Mouse (Mus musculus) liver, embryonic 14.5 days (tissue): ENCODE data around the gene Fndc5. TPM values are rescaled to one million over a fixed set of nuclear protein-coding genes. Genes with fewer than 3 reads are reported as not detected.

Source experiments
- ATAC-seq: fragments of 200-750 bp; cut with Nextera tagmentation; 2 replicates; pipeline ENCODE4 v1.8.0; 2017; ENCODE audit warnings: moderate number of reproducible peaks, mild to moderate bottlenecking, moderate library complexity; ENCODE audit not compliant: insufficient read depth
- DNase-seq, 3 experiments: peaks; one replicate each; pipeline ENCODE4 v3.0.0-alpha.2; 2012 to 2013; ENCODE audit warnings: low read depth in 3 of 3, low spot score in 3 of 3
- H3K27ac ChIP-seq: fragments of 300-500 bp; sonication (generic); 2 replicates; pipeline ENCODE4 v1.5.1; 2014; ENCODE audit warnings: moderate library complexity, mild to moderate bottlenecking, control low read depth, inconsistent platforms
- H3K27me3 ChIP-seq: fragments of 300-500 bp; sonication (generic); 2 replicates; pipeline ENCODE4 v1.6.1; 2014; ENCODE audit warnings: mild to moderate bottlenecking, low read length, moderate library complexity; ENCODE audit not compliant: control insufficient read depth, insufficient read depth
- H3K36me3 ChIP-seq: fragments of 300-500 bp; sonication (generic); replicated peaks from 2 replicates; pipeline ENCODE4 v1.6.1; 2014; ENCODE audit warnings: low read depth; ENCODE audit not compliant: control insufficient read depth, insufficient read depth
- H3K4me1 ChIP-seq, 2 experiments: fragments of 200-500 bp in 1 of 2; fragments of 300-500 bp in 1 of 2; sonication (generic) in 1 of 2; replicated peaks; 2 replicates each; pipeline ENCODE4 v1.6.1; 2012 to 2014; ENCODE audit warnings: antibody characterized with exemption in 1 of 2, inconsistent platforms in 1 of 2, low read length in 1 of 2; ENCODE audit not compliant: control insufficient read depth in 2 of 2, insufficient read depth in 2 of 2
- H3K4me2 ChIP-seq: fragments of 300-500 bp; sonication (generic); 2 replicates; pipeline ENCODE4 v1.6.1; 2014; ENCODE audit warnings: low read depth, mild to moderate bottlenecking, control low read depth, moderate library complexity
- H3K4me3 ChIP-seq, 2 experiments: fragments of 200-500 bp in 1 of 2; fragments of 300-500 bp in 1 of 2; sonication (generic) in 1 of 2; 2 replicates each; pipeline ENCODE4 v1.5.1; 2012 to 2014; ENCODE audit warnings: low read depth in 2 of 2, low read length in 2 of 2, mild to moderate bottlenecking in 2 of 2, control low read depth in 1 of 2, inconsistent platforms in 1 of 2, moderate library complexity in 1 of 2; ENCODE audit not compliant: insufficient read depth in 1 of 2
- H3K9ac ChIP-seq: fragments of 300-500 bp; sonication (generic); replicated peaks from 2 replicates; pipeline ENCODE4 v1.6.1; 2014; ENCODE audit warnings: mild to moderate bottlenecking, control low read depth, moderate library complexity
- H3K9me3 ChIP-seq: fragments of 300-500 bp; sonication (generic); 2 replicates; pipeline ENCODE4 v1.6.1; 2016; ENCODE audit warnings: low read length, mixed read lengths; ENCODE audit not compliant: control insufficient read depth
- CTCF ChIP-seq: IDR thresholded peaks from 2 replicates; pipeline ENCODE4 v1.5.1; 2016; ENCODE audit warnings: antibody characterized with exemption, low read depth, control low read depth
- EP300 ChIP-seq: IDR thresholded peaks from 2 replicates; pipeline ENCODE4 v1.6.1; 2016; ENCODE audit warnings: antibody characterized with exemption, low read depth
- WGBS: fragments of 180-500 bp; shearing (Covaris S2); extraction: QIAGEN DNeasy Blood & Tissue Kit; methylation state at CpG from one replicate; pipeline ENCODE4 v1.1.7; 2014; ENCODE audit not compliant: insufficient replicate concordance; 5-methylcytosine and 5-hydroxymethylcytosine counted together
- polyA plus RNA-seq, 2 experiments: library from polyadenylated mRNA; depleted of rRNA in 1 of 2; stranded (reverse) in 1 of 2; unstranded in 1 of 2; fragments of >200 nt; fragmentation: Nextera tagmentation in 1 of 2; extraction: Ambion mirVana in 1 of 2; gene quantifications; 2 replicates each; pipeline versions ENCODE4 v1.2.1 to v1.2.3; 2012 to 2014

Gene Fndc5
- polyA plus RNA-seq, 2 experiments: 0.30 to 0.56 TPM

DNA sequence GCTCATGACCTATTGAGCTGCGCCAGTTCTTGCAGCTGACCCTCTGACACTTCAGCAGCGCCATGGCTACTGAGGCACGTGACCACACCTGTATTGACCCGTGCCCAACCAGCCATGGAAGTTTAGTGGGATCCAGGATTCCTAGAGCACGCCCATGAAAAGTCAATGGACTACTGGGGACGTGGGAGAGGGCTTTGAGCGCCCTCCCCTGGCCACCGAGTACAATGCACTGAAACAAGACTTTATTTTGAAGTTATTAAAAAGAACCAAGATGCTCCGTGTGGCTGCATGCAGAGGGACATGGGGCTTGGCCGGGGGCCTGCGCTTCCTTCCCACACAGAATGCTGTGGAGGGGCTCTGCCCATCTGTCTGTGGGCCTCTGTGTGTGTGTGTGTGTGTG, 25.4 kb upstream of the Fndc5 start:
- H3K9ac ChIP-seq: no peak overlapping the region
- no peaks in the 10 kb centered on the region for H3K4me1 ChIP-seq
- H3K4me3 ChIP-seq: no peak overlapping the region
- no peaks in the 10 kb centered on the region for H3K9me3 ChIP-seq
- DNase-seq: no peak
- TF ChIP-seq CTCF (peak; percentile 63), EP300 (no peak)
- H3K36me3 ChIP-seq: no peaks in the 10 kb centered on the region
- WGBS: 40% methylated on average over 11 of the region's 11 CpGs
- ATAC-seq: no peak
- no peak overlapping the region for H3K27ac ChIP-seq
- H3K27me3 ChIP-seq: peaks cover 6% of the 10 kb centered on the region
- no peak overlapping the region for H3K4me2 ChIP-seq

DNA sequence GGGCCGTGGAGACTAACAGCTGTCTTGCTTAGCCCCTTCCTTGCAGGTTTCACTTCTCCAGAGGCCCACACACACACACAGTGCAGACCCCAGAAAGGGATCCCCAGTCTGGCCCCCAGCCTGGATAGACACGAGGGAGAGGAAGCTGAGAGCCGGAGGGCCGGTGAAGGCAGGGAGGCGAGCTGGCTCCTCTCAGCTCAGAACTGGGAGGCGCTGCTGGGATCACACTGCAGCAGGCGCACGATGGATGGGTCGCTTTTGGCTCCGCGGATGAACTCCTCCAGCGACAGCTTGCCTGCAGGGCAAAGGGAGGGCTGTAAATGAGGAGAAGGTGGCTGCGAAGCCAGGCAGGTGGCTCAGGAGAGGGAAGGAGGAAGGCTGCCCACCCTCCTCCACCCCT, 24.6 kb upstream of the Fndc5 start:
- TF ChIP-seq EP300: no peak
- TF ChIP-seq CTCF: no peak
- DNase-seq (no peak), ATAC-seq (no peak)
- no peak overlapping the region for H3K9ac ChIP-seq
- peaks cover 2% of the 10 kb centered on the region; the same call in 1 of the 2 replicates for H3K27me3 ChIP-seq
- no peaks in the 10 kb centered on the region for H3K36me3 ChIP-seq
- 64% methylated on average over 13 of the region's 13 CpGs for WGBS
- no peaks in the 10 kb centered on the region for H3K9me3 ChIP-seq
- no peak overlapping the region for H3K4me2 ChIP-seq
- no peak overlapping the region for H3K27ac ChIP-seq
- H3K4me3 ChIP-seq: no peak overlapping the region
- no peaks in the 10 kb centered on the region for H3K4me1 ChIP-seq

GRCm38 (mm10) chr4:129113083-129113988, 23.5 kb upstream of the Fndc5 start:
- Histone ChIP-seq H3K27me3 (peaks cover 2% of the 10 kb centered on the region; the same call in 1 of the 2 replicates), H3K4me2 (no peak overlapping the region), H3K36me3 (no peaks in the 10 kb centered on the region), H3K4me3 (no peak overlapping the region), H3K9ac (no peak overlapping the region), H3K27ac (no peak overlapping the region), H3K9me3 (no peaks in the 10 kb centered on the region), H3K4me1 (no peaks in the 10 kb centered on the region)
- 22% methylated on average over 28 of the region's 28 CpGs for WGBS
- DNase-seq: peak; percentile 63 to 66 (median 66)
- TF ChIP-seq EP300 (no peak), CTCF (peak; percentile 99)
- peak; percentile 57 for ATAC-seq

DNA sequence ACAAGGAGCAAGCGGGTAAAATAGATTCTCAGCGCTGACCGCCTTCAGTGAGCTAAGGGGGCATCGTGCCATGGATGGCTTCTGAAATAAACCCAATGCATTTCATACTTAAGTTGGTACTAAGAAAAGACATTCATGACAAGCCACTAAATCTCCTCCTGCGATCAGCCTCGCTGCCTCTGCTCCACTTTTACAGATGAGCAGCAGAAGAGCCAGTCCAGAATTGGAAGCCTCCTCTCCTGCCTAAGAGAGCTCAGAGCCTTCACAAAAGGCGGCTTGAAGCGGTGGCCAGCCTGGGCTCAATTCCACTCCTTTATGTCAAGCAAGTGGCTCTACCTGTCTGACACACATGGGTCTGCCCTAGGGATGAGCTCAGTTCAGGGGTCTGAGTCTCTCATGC, 20.1 kb upstream of the Fndc5 start:
- Histone ChIP-seq H3K4me1 (no peaks in the 10 kb centered on the region), H3K4me3 (no peak overlapping the region), H3K9me3 (no peaks in the 10 kb centered on the region), H3K27me3 (peaks cover 18% of the 10 kb centered on the region), H3K36me3 (no peaks in the 10 kb centered on the region), H3K27ac (no peak overlapping the region), H3K9ac (no peak overlapping the region), H3K4me2 (no peak overlapping the region)
- no peak for DNase-seq
- no peak for TF ChIP-seq EP300
- no peak for TF ChIP-seq CTCF
- WGBS: 71% methylated on average over 8 of the region's 8 CpGs
- ATAC-seq: no peak

GRCm38 (mm10) chr4:129117720-129118510, 18.9 kb upstream of the Fndc5 start:
- 72% methylated on average over 14 of the region's 14 CpGs for whole genome bisulfite sequencing
- H3K27ac ChIP-seq: no peak overlapping the region
- DNase-seq: no peak
- H3K9ac ChIP-seq: no peak overlapping the region
- no peak overlapping the region for H3K4me3 ChIP-seq
- H3K36me3 ChIP-seq: no peaks in the 10 kb centered on the region
- no peaks in the 10 kb centered on the region for H3K9me3 ChIP-seq
- H3K4me1 ChIP-seq: no peaks in the 10 kb centered on the region
- TF ChIP-seq EP300 (no peak), CTCF (no peak)
- H3K4me2 ChIP-seq: no peak overlapping the region
- no peak for ATAC-seq
- peaks cover 28% of the 10 kb centered on the region for H3K27me3 ChIP-seq
